Mouse (Mus musculus): ENCODE results near the gene Degs2.
"Not testable (repeated sequence)": the region's sequence is repeated elsewhere in the genome, so short reads cannot be mapped to it uniquely, and the experiment has no call there.

Degs2 gene

GRCm38 (mm10) chr12:108702185-108702584 is at the start of gene Degs2:
Gene Degs2 (minus strand): TSS chr12:108702315.
- no peak for DNase-seq (ENCODE audit: low spot score in 2 of 2)

DNA sequence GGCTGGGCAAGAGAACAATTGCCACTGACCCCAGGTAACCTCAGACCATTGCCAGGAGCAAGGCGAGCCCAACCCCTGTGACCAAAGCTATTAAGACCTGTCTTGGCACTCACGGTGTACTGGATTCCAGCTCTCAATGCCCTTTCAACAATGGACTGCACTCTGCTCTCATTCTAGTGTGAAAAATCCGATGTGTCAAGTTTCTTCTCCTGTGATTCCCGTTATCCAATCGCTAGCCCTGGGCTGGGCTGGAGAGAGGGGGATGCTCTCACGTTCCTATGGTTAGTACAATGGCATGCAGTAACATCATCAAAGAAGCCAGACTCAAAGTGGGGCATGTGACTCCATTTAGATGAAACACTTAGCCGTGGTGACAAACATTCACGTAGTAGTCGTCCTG is 49.7 kb upstream of the Degs2 start:
- DNase-seq (ENCODE audit: low spot score in 2 of 2), result no peak

DNA sequence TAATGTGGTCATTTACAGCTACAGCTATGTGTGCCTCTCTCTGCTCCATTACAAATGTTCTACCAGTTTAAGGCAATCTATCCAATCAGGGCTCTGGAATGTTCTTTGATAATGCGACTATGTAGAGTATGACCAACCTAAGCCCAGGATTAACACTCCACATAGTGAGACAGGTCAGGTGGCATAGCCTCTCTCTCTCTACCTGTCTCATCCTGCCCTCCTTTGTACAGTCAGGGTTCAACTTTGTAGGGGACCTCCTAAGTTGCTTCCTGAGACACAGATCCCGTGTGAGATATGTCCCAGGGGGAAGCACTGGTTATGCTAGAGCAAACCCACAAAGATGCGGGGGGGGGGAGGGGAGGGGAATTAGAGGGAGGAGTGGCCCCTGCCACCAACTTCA is 48.1 kb upstream of the Degs2 start:
- DNase-seq (ENCODE audit: low spot score in 2 of 2), result no peak

GRCm38 (mm10) chr12:108749454-108749853 is 47.3 kb upstream of the Degs2 start:
- no peak for DNase-seq (ENCODE audit: low spot score in 2 of 2)

- DNase-seq (ENCODE audit: low spot score in 2 of 2), result no peak
Observed at GRCm38 (mm10) chr12:108749019-108749418, 46.9 kb upstream of the Degs2 start.

- DNase-seq (ENCODE audit: low spot score in 2 of 2), result no peak
Observed at GRCm38 (mm10) chr12:108745990-108746389, 43.9 kb upstream of the Degs2 start.

GRCm38 (mm10) chr12:108742241-108742640 is 40.1 kb upstream of the Degs2 start:
- DNase-seq (ENCODE audit: low spot score in 2 of 2), result no peak

- DNase-seq (ENCODE audit: low spot score in 2 of 2), result no peak
Observed at GRCm38 (mm10) chr12:108741472-108741871, 39.4 kb upstream of the Degs2 start.

DNA sequence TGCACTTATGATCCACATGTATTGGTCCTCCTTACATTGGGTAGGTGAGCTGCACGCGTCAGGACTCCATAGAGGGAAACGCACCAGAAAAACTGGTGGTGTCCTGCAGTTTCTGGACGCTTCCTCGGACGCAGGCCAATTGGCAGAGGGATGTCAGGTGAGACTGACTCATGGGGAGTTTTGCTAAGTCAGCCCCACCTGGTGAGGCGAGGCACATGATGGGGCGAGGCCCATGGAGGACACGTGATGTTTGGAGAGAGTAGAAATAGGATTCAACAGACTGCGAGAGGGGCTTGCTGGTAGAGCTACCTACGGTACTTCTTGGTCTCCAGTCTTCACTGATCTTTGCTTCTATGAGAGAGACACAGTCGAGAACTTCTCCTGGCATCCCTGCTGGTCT is 36.6 kb upstream of the Degs2 start:
- no peak for DNase-seq (ENCODE audit: low spot score in 2 of 2)

DNA sequence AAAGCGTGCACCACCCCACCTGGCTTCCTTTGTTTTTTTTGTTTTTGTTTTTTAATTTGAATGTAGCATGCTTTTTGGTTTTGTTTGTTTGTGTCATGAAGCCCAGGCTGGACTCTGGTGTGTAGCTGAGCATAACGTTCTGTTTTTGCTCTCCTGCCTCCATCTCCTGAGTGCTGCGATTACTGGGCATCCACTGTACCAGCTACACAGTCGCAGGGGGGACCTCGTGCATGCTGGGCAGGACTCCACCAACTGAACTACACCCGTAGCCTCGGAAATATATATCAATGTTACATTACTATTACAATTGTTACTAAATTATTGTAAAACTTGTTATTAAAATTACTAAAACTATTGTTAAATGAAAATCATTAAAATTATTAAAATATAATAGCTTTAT is 35.7 kb upstream of the Degs2 start:
- no peak for DNase-seq (ENCODE audit: low spot score in 2 of 2)

DNA sequence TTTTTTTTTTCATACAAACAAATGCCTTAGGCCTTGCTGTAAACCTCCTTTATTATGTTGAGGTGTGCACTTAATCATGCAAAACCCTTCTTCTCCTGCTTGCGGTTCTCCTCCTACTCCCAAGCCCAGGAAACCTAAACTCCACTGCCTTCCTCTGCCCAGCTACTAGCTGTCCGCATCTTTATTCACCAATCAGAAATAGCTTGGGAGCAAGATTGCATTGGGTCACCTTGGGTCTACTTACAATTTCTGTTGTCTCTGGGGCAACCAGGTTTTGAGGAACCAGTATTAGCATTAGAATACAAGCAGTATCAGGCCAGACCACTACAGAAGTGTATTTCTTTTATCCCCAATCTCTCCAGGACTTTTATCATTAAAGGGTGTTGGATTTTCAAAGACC is 32.3 kb upstream of the Degs2 start:
- DNase-seq (ENCODE audit: low spot score in 2 of 2), result no peak

DNA sequence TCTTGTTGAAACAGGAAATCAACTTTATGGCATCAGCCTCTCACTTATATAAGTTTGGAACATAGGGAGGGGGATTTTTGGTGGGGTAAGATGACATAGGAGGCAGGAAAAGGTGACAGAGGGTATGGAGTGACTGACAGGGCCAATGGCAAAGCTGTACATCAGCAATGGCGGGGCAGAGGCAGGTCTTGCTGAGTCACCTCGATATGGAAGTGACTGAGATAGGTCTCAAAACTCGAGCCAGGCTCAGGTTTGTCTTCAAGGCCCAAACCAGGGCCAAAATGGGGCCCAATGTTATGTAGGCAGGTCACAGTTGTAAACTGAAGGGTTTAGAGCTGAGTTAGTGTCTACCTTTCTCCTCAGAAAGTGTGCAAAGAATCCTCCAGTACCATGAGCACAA is 21.7 kb upstream of the Degs2 start:
- no peak for DNase-seq (ENCODE audit: low spot score in 2 of 2)

DNA sequence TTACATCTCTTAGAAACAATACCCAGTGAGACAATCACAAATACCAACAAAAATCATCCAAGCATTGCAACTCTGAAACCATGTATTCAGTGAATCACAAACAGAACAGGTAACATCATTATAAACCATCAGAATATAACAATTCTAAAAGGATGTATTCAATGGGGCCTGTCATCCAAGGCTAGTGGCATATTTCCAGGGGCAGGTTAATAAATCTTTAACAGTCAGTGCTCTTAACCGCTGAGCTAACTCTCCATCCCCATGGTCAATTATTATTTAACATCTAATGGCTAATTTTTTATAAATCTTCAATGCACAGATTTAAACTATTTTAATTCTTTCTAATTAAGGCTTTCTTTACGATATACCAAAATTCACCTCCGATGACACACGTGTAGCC is 20.3 kb upstream of the Degs2 start:
- no peak for DNase-seq (ENCODE audit: low spot score in 2 of 2)

DNA sequence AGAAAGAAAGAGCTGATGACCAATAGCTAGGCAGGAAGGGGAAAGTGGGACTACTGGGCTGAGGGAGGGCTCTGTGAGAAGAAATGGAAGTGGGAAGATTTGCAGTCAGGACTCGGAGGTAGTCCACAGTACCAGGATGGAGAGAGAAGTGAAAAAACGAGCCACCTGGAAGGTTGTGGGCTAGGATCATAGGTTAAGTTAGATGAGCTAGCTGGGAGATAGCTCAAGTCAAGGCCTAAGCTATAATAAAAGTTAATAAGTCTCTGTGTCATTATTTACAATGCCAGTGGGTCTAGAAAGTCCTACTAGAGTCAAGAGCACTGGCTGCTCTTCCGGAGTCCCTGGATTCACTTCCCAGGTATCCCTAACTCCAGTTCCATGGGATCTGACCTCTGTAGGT is 16.4 kb upstream of the Degs2 start:
- DNase-seq (ENCODE audit: low spot score in 2 of 2), result no peak

DNA sequence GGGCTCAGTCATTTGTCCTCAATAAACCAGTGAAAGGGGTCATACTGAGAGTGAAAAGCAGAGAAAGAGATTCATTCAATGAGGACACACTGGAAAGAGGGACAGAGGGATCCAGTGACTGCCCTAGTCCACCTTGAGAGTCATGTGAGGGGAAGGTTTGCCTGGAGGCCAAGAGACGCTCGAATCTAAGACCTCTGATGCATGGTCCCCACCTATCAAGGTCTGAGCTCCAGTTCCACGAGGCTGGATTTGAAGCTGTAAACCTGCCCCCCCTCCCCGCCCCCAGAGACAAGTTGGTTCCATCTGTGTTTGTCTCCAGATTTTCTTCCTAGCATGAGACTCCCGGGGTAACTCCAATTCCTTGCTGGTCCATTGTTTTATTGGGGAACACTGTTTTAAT is 13.7 kb upstream of the Degs2 start:
- no peak for DNase-seq (ENCODE audit: low spot score in 2 of 2)

GRCm38 (mm10) chr12:108713972-108714371 is 11.9 kb upstream of the Degs2 start:
- DNase-seq (ENCODE audit: low spot score in 2 of 2), result not testable (repeated sequence)

DNA sequence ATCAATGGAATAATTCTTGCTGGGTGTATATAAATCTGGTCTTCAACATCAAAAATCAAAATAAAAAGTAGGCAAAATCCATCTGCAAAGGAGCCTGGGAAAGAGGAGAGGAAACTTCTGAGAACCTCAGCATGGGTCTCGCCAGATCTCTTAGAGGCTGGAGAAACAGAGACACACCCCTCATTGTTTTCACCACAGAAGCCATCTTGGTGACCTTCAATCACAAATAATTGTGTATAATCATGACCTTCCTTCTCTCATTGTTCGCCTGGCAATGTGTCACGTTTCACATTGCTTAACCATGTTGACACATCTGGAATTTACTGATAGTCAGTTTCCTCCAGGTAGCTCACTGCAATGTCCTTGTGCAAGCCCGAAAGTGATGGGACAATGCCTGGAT is 10.4 kb upstream of the Degs2 start:
- DNase-seq (ENCODE audit: low spot score in 2 of 2), result no peak

DNA sequence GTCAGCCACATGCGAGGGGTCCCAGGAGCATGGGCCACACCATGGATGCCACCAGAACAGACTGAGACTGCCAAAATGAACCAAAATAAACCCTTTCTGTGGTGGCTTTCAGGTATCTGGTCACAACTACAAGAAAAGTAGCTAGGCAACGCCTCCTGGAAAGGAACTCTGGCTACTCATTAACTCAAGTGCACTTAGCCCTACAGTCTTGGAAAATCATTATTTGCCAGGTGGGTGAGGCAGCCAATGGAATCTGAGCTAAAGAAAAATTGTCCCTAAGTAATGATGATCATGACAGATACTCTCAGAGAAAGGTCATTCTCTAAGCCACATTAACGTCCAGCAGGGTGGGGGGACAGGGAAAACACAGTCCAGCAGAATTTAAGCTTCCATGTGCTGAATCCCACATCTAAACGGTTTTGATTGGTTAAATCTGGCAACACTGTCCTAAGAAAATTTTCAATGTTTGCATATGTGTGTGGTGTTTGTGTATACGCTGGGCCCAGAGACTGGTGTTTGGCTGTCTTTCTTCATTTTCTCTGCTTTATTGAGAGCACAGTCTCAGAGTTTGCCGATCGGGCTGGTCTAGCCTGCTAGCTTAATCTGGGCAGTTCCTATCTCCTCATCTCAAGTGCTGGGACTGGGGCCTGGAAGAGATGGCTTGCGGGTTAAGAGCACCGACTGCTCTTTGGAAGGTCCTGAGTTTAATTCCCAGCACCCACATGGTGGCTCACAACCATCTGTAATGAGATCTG is 8.9 kb upstream of the Degs2 start:
- DNase-seq (ENCODE audit: low spot score in 2 of 2), result no peak

DNA sequence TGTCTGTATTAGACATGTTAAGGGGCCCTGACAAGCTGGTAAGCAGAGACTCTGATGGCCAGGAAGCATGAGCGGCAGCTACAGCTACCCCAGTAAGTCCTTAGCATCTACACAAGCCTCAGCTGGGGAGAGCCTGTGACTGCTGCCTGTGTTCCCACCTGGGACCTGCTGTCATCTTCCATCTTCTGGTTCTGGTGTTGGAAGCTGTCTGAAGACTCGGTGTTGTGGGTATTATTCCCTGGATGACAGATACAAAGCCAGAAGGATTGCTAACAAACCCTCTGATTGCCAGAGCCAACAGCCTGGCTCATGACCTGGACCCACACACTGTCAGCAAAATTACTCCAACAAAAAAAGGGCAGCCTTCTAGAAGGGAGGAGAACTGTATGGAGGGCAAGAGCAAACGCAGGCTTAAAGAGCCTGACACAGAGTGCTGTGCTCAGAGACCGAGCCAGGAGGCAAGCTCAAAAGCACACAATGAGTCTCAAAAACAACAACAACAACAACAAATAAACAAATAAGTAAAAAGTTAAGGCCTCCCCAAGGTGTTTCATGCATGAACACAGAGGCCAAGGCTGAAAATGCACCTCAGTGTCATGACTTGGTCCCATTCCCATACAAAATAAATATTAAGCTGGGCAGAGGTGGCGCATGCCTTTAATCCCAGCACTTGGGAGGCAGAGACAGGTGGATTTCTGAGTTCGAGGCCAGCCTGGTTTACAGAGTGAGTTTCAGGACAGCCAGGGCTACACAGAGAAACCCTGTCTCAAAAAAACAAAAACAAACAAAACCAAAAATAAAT is 8.1 kb upstream of the Degs2 start:
- no peak for DNase-seq (ENCODE audit: low spot score in 2 of 2)

DNA sequence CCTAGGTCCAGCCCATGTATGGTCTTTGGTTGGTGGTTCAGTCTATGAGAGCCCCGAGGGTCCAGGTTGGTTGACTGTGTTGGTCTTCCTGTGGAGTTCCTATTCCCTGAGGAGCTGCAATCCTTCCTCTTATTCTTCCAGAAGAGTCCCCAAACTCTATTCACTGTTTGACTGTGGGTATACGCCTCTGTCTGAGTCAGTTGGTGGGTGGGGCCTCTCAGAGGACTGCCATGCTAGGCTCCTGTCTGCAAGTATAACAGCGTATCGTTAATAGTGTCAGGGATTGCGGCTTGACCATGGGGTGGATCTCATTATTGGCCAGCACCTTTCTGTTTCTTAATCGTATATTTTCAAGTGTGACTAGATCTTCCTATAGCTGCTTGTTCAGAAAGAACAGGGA is 7.3 kb upstream of the Degs2 start:
- DNase-seq (ENCODE audit: low spot score in 2 of 2), result no peak

DNA sequence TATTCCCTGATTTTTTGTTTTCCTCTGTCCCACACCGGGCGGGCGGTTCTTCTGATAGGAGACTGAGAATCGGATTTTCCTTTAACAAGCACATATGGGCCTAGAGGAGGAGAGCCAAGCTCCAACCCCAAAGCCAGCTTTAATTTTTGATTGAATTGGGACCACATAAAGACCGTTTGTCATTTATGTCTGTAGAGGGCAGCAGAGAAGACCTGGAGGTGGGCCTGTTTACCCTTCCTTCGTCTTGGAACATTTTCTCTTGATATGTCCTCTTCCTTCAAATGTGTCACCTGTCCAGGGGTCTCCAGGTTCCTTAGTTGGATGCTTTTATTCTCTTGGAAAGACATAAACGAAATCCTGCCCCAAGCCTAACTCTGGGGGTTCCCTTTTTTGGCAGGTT is 4.0 kb upstream of the Degs2 start:
- DNase-seq (ENCODE audit: low spot score in 2 of 2), result no peak

DNA sequence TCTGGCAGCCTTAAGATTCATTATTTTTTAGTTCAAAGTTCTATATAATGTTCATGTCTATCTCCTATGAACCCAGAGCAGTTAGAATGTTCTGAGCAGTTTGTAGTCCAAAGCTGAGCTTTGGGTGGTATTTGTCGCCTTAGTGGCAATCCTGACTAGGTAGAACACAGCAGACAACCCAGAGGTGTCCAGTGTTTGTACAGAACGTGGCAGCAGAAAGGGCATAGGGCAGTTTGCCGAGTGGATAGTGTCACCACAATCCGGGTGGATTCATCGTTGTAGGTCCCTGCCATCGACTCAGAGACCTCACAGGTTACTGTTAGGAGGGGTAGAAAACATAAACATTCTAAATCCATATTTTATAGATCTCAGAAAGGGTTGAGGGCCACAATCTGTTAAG is 3.4 kb upstream of the Degs2 start:
- DNase-seq (ENCODE audit: low spot score in 2 of 2), result no peak

DNA sequence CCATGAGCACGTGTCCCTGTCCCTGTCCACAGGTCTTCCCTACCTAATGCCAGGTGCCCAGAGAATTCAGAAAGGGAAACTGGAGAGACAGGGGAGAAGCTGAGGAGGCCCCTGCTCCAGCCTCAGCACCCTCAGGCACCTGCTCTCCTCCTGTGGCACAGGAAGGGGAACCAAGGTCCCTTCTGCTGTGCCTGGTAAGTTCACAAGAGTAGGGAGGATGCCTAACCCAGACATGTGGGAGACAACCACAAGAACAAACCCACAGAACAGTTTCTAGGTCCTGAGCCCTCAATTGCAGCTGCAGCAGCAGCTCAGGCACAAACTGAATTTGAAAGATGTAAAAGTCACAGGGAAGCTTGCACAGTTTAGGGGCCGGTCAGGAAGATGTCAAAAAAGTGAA is 894 bp downstream of the Degs2 start:
- DNase-seq (ENCODE audit: low spot score in 2 of 2), result no peak

All from right cerebral cortex, adult 2 months (tissue).